ENCODE assay signal across 8 mouse cellular contexts in the genomic region with DNA sequence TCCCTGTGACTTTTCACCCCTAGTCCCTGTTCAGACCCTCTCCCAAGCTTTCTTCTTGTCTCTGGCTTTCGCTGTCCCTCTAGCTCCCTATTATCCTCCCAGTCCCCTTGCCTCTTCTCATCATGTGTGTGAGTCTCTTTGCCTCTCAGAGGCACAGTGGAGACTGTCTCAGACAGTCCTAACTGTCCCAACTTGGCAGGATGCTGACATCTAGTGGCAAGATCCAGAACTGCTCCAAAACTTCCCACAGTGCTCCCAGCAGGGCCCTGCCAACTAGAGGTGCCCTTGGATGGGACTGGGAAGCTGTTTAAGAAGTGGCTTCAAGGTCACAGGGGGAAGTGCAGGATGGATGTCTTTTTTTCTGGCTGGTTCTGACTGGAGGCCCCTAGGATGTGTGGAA. TPM values are rescaled to one million over a fixed set of nuclear protein-coding genes. Genes with fewer than 3 reads are reported as not detected.
DNase-seq lines count a peak whose midpoint lies in the region; ATAC-seq and TF ChIP-seq lines count a peak whose summit lies in the region.

No protein-coding gene starts in this region.

- no peak for TF ChIP-seq POLR2A in small intestine, adult 2 months (IDR thresholded peaks at IDR 0.05; ENCODE audit: low read depth, low read length)

- TF ChIP-seq CTCF in small intestine, adult 2 months (IDR thresholded peaks at IDR 0.05; ENCODE audit: extremely low read depth, insufficient read length, insufficient replicate concordance, low read depth, low read length): peak; percentile 75; the same call in 1 of the 2 replicates

- H3K27me3 ChIP-seq in embryonic facial prominence, embryonic 10.5 days (replicated peaks; ENCODE audit: low read depth, poor library complexity, severe bottlenecking): no peaks in the 10 kb centered on the region
- no peaks in the 10 kb centered on the region for H3K27me3 ChIP-seq in midbrain, embryonic 13.5 days
- H3K27me3 ChIP-seq in small intestine, adult 2 months (ENCODE audit: control insufficient read depth, insufficient read depth, low read length): no peaks in the 10 kb centered on the region

- no peak overlapping the region for H3K9ac ChIP-seq in midbrain, embryonic 13.5 days (replicated peaks)

- H3K27ac ChIP-seq in embryonic facial prominence, embryonic 10.5 days (replicated peaks): no peak overlapping the region
- no peak overlapping the region for H3K27ac ChIP-seq in midbrain, embryonic 13.5 days
- no peak overlapping the region for H3K27ac ChIP-seq in small intestine, adult 2 months (ENCODE audit: insufficient read depth, low read depth, low read length)

- no peaks in the 10 kb centered on the region for H3K4me1 ChIP-seq in embryonic facial prominence, embryonic 10.5 days
- no peaks in the 10 kb centered on the region for H3K4me1 ChIP-seq in midbrain, embryonic 13.5 days (replicated peaks)
- H3K4me1 ChIP-seq in small intestine, adult 2 months (ENCODE audit: control insufficient read depth, insufficient read depth, insufficient read length, low read length): no peaks in the 10 kb centered on the region

- no peaks in the 10 kb centered on the region for H3K9me3 ChIP-seq in embryonic facial prominence, embryonic 10.5 days
- no peaks in the 10 kb centered on the region for H3K9me3 ChIP-seq in midbrain, embryonic 13.5 days

- H3K36me3 ChIP-seq in embryonic facial prominence, embryonic 10.5 days (replicated peaks): no peaks in the 10 kb centered on the region
- H3K36me3 ChIP-seq in midbrain, embryonic 13.5 days: no peaks in the 10 kb centered on the region
- no peaks in the 10 kb centered on the region for H3K36me3 ChIP-seq in small intestine, adult 2 months (ENCODE audit: control insufficient read depth, insufficient read depth, low read length)

- WGBS in embryonic facial prominence, embryonic 10.5 days: 11% methylated on average over 1 of the region's 1 CpGs
- 13% methylated on average over 1 of the region's 1 CpGs for WGBS in midbrain, embryonic 13.5 days
- 9% methylated on average over 1 of the region's 1 CpGs for WGBS in small intestine, adult 2 months

- intact Hi-C loops in left cerebral cortex, postnatal 36 days (cut with DNase I): loop anchor here (1.0 kb wide), 1 partner anchor 217 kb away; no protein-coding TSS in a partner anchor

- DNase-seq in adrenal gland, postnatal 14 days: peak; percentile 90
- peak; percentile 84 for DNase-seq in embryonic facial prominence, embryonic 10.5 days (ENCODE audit: low spot score)
- peak; percentile 96 for DNase-seq in heart, adult 11 months
- peak; percentile 84 for DNase-seq in kidney, adult 11 months
- peak; percentile 64 to 83 for DNase-seq in left cerebral cortex, postnatal 36 days (ENCODE audit: low spot score in 2 of 2)

- no peak overlapping the region for H3K4me2 ChIP-seq in midbrain, embryonic 13.5 days (replicated peaks)

- no peak overlapping the region for H3K4me3 ChIP-seq in embryonic facial prominence, embryonic 10.5 days
- H3K4me3 ChIP-seq in midbrain, embryonic 13.5 days (replicated peaks): no peak overlapping the region
- H3K4me3 ChIP-seq in small intestine, adult 2 months (ENCODE audit: low read depth, low read length): no peak overlapping the region

- ATAC-seq in midbrain, embryonic 13.5 days: peak; percentile 98
- ATAC-seq in erythroblast, adult 5-6 weeks (replicated peaks; ENCODE audit: low FRiP score, poor library complexity, severe bottlenecking): no peak

RNA-seq across cellular contexts. Expression of a gene that starts 13.9 kb away (rescaled TPM):
- not detected in 2 replicates for total RNA-seq in adrenal gland, postnatal 14 days (2021)
- not detected in 2 replicates for polyA plus RNA-seq in embryonic facial prominence, embryonic 10.5 days (2016; fragmentation: Nextera tagmentation; extraction: Ambion mirVana)
- not detected for total RNA-seq in left cerebral cortex, postnatal 36 days (2021)
- polyA plus RNA-seq in midbrain, embryonic 13.5 days (2015; fragmentation: Nextera tagmentation; extraction: Ambion mirVana): not detected in 2 replicates
- polyA plus RNA-seq in small intestine, adult 2 months (2012; rRNA removed): not detected in 2 replicates
- not detected in 2 replicates for total RNA-seq in erythroblast, adult 5-6 weeks (2015; ENCODE audit: low replicate concordance)
- total RNA-seq in erythroblast, adult 5-6 weeks (2017; ENCODE audit: low replicate concordance): not detected in 2 replicates

RNA-seq across cellular contexts. Expression of a gene that starts 38.7 kb away (rescaled TPM):
- not detected in 2 replicates for total RNA-seq in adrenal gland, postnatal 14 days (2021)
- polyA plus RNA-seq in embryonic facial prominence, embryonic 10.5 days (2016; fragmentation: Nextera tagmentation; extraction: Ambion mirVana): not detected in 2 replicates
- not detected for total RNA-seq in left cerebral cortex, postnatal 36 days (2021)
- polyA plus RNA-seq in midbrain, embryonic 13.5 days (2015; fragmentation: Nextera tagmentation; extraction: Ambion mirVana): not detected in 2 replicates
- not detected in 2 replicates for polyA plus RNA-seq in small intestine, adult 2 months (2012; rRNA removed)
- total RNA-seq in erythroblast, adult 5-6 weeks (2015; ENCODE audit: low replicate concordance): not detected in 2 replicates
- not detected in 2 replicates for total RNA-seq in erythroblast, adult 5-6 weeks (2017; ENCODE audit: low replicate concordance)

RNA-seq across cellular contexts. Expression of a gene that starts 53.1 kb away (rescaled TPM):
- total RNA-seq in adrenal gland, postnatal 14 days (2021): not detected in 2 replicates
- not detected in 2 replicates for polyA plus RNA-seq in embryonic facial prominence, embryonic 10.5 days (2016; fragmentation: Nextera tagmentation; extraction: Ambion mirVana)
- not detected for total RNA-seq in left cerebral cortex, postnatal 36 days (2021)
- not detected in 2 replicates for polyA plus RNA-seq in midbrain, embryonic 13.5 days (2015; fragmentation: Nextera tagmentation; extraction: Ambion mirVana)
- polyA plus RNA-seq in small intestine, adult 2 months (2012; rRNA removed): not detected in 2 replicates
- not detected in 2 replicates for total RNA-seq in erythroblast, adult 5-6 weeks (2015; ENCODE audit: low replicate concordance)
- total RNA-seq in erythroblast, adult 5-6 weeks (2017; ENCODE audit: low replicate concordance): not detected in 2 replicates

RNA-seq across cellular contexts. Expression of a gene that starts 55.6 kb away (rescaled TPM):
- total RNA-seq in adrenal gland, postnatal 14 days (2021): not detected in 2 replicates
- polyA plus RNA-seq in embryonic facial prominence, embryonic 10.5 days (2016; fragmentation: Nextera tagmentation; extraction: Ambion mirVana): not detected in 2 replicates
- not detected for total RNA-seq in left cerebral cortex, postnatal 36 days (2021)
- polyA plus RNA-seq in midbrain, embryonic 13.5 days (2015; fragmentation: Nextera tagmentation; extraction: Ambion mirVana): not detected in 2 replicates
- polyA plus RNA-seq in small intestine, adult 2 months (2012; rRNA removed): 0.43 TPM in 1 of 2 replicates, not detected in the other
- not detected in 2 replicates for total RNA-seq in erythroblast, adult 5-6 weeks (2015; ENCODE audit: low replicate concordance)
- total RNA-seq in erythroblast, adult 5-6 weeks (2017; ENCODE audit: low replicate concordance): not detected in 2 replicates
